Mouse (Mus musculus): ENCODE results near the gene Gpr156.
A peak's percentile ranks its signal among the peaks of the same experiment; 100 is the strongest.
"Not testable (repeated sequence)": the region's sequence is repeated elsewhere in the genome, so short reads cannot be mapped to it uniquely, and the experiment has no call there.

Gpr156 gene

GRCm38 (mm10) chr16:38005471-38005870 lies 89.2 kb downstream of the Gpr156 start:
- no peak for DNase-seq

- no peak for DNase-seq
These were observed 92.1 kb downstream of the Gpr156 start for GRCm38 (mm10) chr16:38008371-38008770.

- DNase-seq: peak; percentile 19
These were observed 92.9 kb downstream of the Gpr156 start for GRCm38 (mm10) chr16:38009041-38009825.

- no peak for DNase-seq
These were observed 95.2 kb downstream of the Gpr156 start for GRCm38 (mm10) chr16:38011486-38011885.

GRCm38 (mm10) chr16:38012382-38012781 lies 96.1 kb downstream of the Gpr156 start:
- no peak for DNase-seq

GRCm38 (mm10) chr16:38012891-38013290 lies 96.6 kb downstream of the Gpr156 start:
- no peak for DNase-seq

GRCm38 (mm10) chr16:38014951-38015350 lies 98.7 kb downstream of the Gpr156 start:
- DNase-seq: peak; percentile 30

- DNase-seq: no peak
These were observed 100.7 kb downstream of the Gpr156 start for GRCm38 (mm10) chr16:38016928-38017524.

GRCm38 (mm10) chr16:38017958-38018376 lies 101.7 kb downstream of the Gpr156 start:
- no peak for DNase-seq

- no peak for DNase-seq
These were observed 116.3 kb downstream of the Gpr156 start for GRCm38 (mm10) chr16:38032644-38033043.

- DNase-seq: no peak
These were observed 116.8 kb downstream of the Gpr156 start for GRCm38 (mm10) chr16:38033071-38033470.

- DNase-seq: not testable (repeated sequence)
These were observed 121.8 kb downstream of the Gpr156 start for GRCm38 (mm10) chr16:38038101-38038500.

GRCm38 (mm10) chr16:38042160-38042559 lies 125.9 kb downstream of the Gpr156 start:
- no peak for DNase-seq

- peak; percentile 81 for DNase-seq
These were observed 128.3 kb downstream of the Gpr156 start for GRCm38 (mm10) chr16:38044551-38044950.

- no peak for DNase-seq
These were observed 131.7 kb downstream of the Gpr156 start for GRCm38 (mm10) chr16:38047781-38048558.
